Mouse (Mus musculus): ENCODE data around the gene Ptprs. TPM values are rescaled to one million over a fixed set of nuclear protein-coding genes. Genes with fewer than 3 reads are reported as not detected.

Ptprs gene
- 22.2 and 22.8 TPM in 2 replicates for polyA plus RNA-seq (2015; fragmentation: Nextera tagmentation; extraction: Ambion mirVana)

DNA sequence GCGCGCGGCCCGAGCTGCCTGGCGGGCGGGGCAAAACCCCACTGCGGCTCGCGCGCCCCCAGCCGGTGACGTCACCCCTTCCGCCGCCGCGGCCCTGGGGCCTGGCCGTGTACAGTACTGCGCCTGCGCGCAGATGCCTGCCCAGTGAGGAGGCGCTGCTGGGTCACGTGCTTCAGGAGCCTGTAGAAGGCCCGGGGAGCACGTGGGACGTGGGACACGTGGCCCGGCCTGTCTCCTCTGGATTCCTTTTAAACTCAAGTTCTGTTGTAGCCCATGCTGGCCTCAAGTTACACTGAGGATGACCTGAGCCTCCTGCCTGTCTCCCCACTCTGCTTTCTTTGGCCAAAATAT, at the start of gene Ptprs:
Ptprs (minus strand) TSS at position 82 of the 351 bp plus-strand sequence.
- H3K9me3 ChIP-seq (ENCODE audit: control insufficient read depth, low read length) = no peaks in the 10 kb centered on the region
- H3K27me3 ChIP-seq (ENCODE audit: control insufficient read depth, insufficient read depth, low read length) = peaks cover 3% of the 10 kb centered on the region; the same call in 1 of the 2 replicates
- peak; percentile 86 for DNase-seq (ENCODE audit: low spot score)
- WGBS = under 1% methylated on average over 20 of the region's 27 CpGs
- H3K4me1 ChIP-seq (replicated peaks; ENCODE audit: control insufficient read depth, insufficient read depth) = peaks cover 12% of the 10 kb centered on the region
- peak within 1 kb of the TSS; percentile 67 for H3K9ac ChIP-seq (ENCODE audit: low read length)
- ATAC-seq (ENCODE audit: low FRiP score, low TSS enrichment) = peak; percentile 88
- peak within 1 kb of the TSS; percentile 94 for H3K4me2 ChIP-seq (replicated peaks; ENCODE audit: low read depth)
- peak within 1 kb of the TSS; percentile 53 for H3K27ac ChIP-seq (replicated peaks)
- no peaks in the 10 kb centered on the region for H3K36me3 ChIP-seq (ENCODE audit: control insufficient read depth, insufficient read depth, low read length)
- peak within 1 kb of the TSS; percentile 64 for H3K4me3 ChIP-seq (ENCODE audit: low read depth, low read length)
- TF ChIP-seq EP300 (optimal IDR thresholded peaks at IDR 0.05) (peak; percentile 33), CTCF (IDR thresholded peaks at IDR 0.05; ENCODE audit: low read depth) (peak; percentile 7; the same call in 1 of the 2 replicates)

DNA sequence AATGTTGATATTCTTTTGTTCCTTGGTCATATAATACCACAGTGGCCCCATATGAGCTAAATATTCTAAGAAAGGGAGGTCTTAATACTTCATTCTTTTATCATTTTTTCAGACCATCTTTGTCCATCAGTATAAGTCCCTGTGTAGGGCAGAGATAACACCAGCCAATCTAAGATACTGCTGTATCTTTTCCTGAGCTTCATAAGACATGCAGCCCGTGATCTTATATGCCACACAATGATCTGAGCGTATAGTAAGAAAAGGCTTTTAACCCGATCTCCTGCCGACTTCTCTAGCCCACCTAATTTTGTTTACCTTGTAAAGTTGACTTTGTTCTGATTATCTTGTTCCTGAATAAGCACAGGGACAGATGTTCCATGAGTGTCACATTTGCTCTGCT, 48.7 kb upstream of the Ptprs start:
- Histone ChIP-seq H3K4me3 (ENCODE audit: low read depth, low read length) (no peak overlapping the region), H3K36me3 (ENCODE audit: control insufficient read depth, insufficient read depth, low read length) (no peaks in the 10 kb centered on the region), H3K9ac (ENCODE audit: low read length) (no peak overlapping the region), H3K27me3 (ENCODE audit: control insufficient read depth, insufficient read depth, low read length) (no peaks in the 10 kb centered on the region), H3K4me1 (replicated peaks; ENCODE audit: control insufficient read depth, insufficient read depth) (no peaks in the 10 kb centered on the region), H3K9me3 (ENCODE audit: control insufficient read depth, low read length) (no peaks in the 10 kb centered on the region), H3K4me2 (replicated peaks; ENCODE audit: low read depth) (no peak overlapping the region), H3K27ac (replicated peaks) (no peak overlapping the region)
- WGBS = 46% methylated on average over 4 of the region's 4 CpGs
- TF ChIP-seq EP300 (optimal IDR thresholded peaks at IDR 0.05) (no peak), CTCF (IDR thresholded peaks at IDR 0.05; ENCODE audit: low read depth) (no peak)
- DNase-seq (ENCODE audit: low spot score) (no peak), ATAC-seq (ENCODE audit: low FRiP score, low TSS enrichment) (no peak)

- Histone ChIP-seq H3K4me3 (ENCODE audit: low read depth, low read length) (no peak overlapping the region), H3K4me1 (replicated peaks; ENCODE audit: control insufficient read depth, insufficient read depth) (no peaks in the 10 kb centered on the region), H3K27ac (replicated peaks) (no peak overlapping the region), H3K36me3 (ENCODE audit: control insufficient read depth, insufficient read depth, low read length) (no peaks in the 10 kb centered on the region), H3K4me2 (replicated peaks; ENCODE audit: low read depth) (no peak overlapping the region), H3K9ac (ENCODE audit: low read length) (no peak overlapping the region), H3K27me3 (ENCODE audit: control insufficient read depth, insufficient read depth, low read length) (no peaks in the 10 kb centered on the region), H3K9me3 (ENCODE audit: control insufficient read depth, low read length) (no peaks in the 10 kb centered on the region)
- 68% methylated on average over 1 of the region's 1 CpGs for WGBS
- TF ChIP-seq EP300 (optimal IDR thresholded peaks at IDR 0.05) (no peak), CTCF (IDR thresholded peaks at IDR 0.05; ENCODE audit: low read depth) (no peak)
- no peak for ATAC-seq (ENCODE audit: low FRiP score, low TSS enrichment)
- DNase-seq (ENCODE audit: low spot score) = no peak
Observed at GRCm38 (mm10) chr17:56522744-56523143, 46.5 kb upstream of the Ptprs start.

DNA sequence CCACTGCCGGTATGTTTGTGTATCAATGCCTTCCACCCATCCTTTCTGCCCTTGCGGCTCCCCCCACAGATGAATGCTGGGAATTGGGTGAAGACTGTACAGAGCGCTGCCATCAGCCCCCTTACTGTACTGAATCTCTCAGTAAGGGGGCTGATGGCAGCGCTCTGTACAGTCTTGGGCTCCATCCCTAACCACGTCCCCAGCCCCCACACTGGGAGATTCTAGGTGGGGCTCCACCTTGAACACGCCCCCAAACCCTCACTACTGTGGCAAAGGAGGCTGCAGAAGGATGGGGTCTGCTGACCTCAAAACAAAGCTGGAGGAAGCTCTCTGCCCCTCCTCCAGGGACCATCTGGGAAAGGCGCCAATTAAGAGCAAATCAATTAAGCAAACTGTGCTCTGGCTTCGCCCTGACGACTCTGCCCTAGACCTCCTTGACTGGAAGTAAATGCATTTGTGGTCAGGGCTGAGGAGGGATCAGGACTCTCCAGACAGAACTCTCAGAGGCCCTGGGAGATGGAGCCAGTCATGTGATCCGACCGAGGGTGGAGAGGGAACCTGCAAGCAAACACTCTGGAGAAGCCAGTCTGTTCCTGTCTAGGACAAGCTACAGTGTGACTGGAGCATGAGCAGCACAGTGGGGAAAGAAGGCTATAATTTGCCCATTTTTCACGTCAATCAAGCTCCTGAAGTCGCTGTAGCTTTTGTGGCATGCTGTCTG, 39.6 kb upstream of the Ptprs start:
- H3K36me3 ChIP-seq (ENCODE audit: control insufficient read depth, insufficient read depth, low read length) = no peaks in the 10 kb centered on the region
- no peak for DNase-seq (ENCODE audit: low spot score)
- H3K4me1 ChIP-seq (replicated peaks; ENCODE audit: control insufficient read depth, insufficient read depth) = 0 out of 2 replicates have a peak, but pooled peaks cover 2% of the 10 kb centered on the region
- no peak overlapping the region for H3K4me2 ChIP-seq (replicated peaks; ENCODE audit: low read depth)
- peaks cover 15% of the 10 kb centered on the region; the same call in 1 of the 2 replicates for H3K27me3 ChIP-seq (ENCODE audit: control insufficient read depth, insufficient read depth, low read length)
- 9% methylated on average over 13 of the region's 13 CpGs for WGBS
- H3K9ac ChIP-seq (ENCODE audit: low read length) = no peak overlapping the region
- no peak overlapping the region for H3K27ac ChIP-seq (replicated peaks)
- H3K4me3 ChIP-seq (ENCODE audit: low read depth, low read length) = no peak overlapping the region
- peak; percentile 48; the same call in 1 of the 2 replicates for ATAC-seq (ENCODE audit: low FRiP score, low TSS enrichment)
- H3K9me3 ChIP-seq (ENCODE audit: control insufficient read depth, low read length) = no peaks in the 10 kb centered on the region
- no peak for TF ChIP-seq EP300 (optimal IDR thresholded peaks at IDR 0.05)
- no peak for TF ChIP-seq CTCF (IDR thresholded peaks at IDR 0.05; ENCODE audit: low read depth)

DNA sequence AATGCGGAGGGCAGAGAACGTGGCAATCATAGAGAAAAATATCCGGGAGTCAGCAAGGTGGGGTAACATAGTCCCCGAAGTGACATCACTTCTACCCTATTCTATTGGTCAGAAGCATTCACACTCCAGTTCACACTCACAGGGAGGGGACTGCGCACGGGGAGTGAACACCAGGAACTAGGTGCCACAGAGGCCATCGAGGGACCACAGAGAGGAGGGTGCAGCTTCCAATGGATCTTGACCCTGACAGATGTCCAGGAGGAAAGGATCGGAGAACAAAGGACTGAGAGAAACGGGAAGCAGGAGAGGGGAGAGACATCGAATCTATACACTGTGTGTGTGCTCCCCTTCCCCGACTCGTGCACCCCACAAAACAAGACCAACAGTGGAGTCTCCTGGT, 38.6 kb upstream of the Ptprs start:
- Histone ChIP-seq H3K9ac (ENCODE audit: low read length) (no peak overlapping the region), H3K4me3 (ENCODE audit: low read depth, low read length) (no peak overlapping the region), H3K36me3 (ENCODE audit: control insufficient read depth, insufficient read depth, low read length) (no peaks in the 10 kb centered on the region), H3K27ac (replicated peaks) (no peak overlapping the region), H3K4me2 (replicated peaks; ENCODE audit: low read depth) (no peak overlapping the region), H3K27me3 (ENCODE audit: control insufficient read depth, insufficient read depth, low read length) (peaks cover 23% of the 10 kb centered on the region; the same call in 1 of the 2 replicates), H3K4me1 (replicated peaks; ENCODE audit: control insufficient read depth, insufficient read depth) (0 out of 2 replicates have a peak, but pooled peaks cover 2% of the 10 kb centered on the region), H3K9me3 (ENCODE audit: control insufficient read depth, low read length) (no peaks in the 10 kb centered on the region)
- TF ChIP-seq EP300 (optimal IDR thresholded peaks at IDR 0.05) (no peak), CTCF (IDR thresholded peaks at IDR 0.05; ENCODE audit: low read depth) (no peak)
- WGBS = 46% methylated on average over 12 of the region's 12 CpGs
- DNase-seq (ENCODE audit: low spot score) (no peak), ATAC-seq (ENCODE audit: low FRiP score, low TSS enrichment) (no peak)

DNA sequence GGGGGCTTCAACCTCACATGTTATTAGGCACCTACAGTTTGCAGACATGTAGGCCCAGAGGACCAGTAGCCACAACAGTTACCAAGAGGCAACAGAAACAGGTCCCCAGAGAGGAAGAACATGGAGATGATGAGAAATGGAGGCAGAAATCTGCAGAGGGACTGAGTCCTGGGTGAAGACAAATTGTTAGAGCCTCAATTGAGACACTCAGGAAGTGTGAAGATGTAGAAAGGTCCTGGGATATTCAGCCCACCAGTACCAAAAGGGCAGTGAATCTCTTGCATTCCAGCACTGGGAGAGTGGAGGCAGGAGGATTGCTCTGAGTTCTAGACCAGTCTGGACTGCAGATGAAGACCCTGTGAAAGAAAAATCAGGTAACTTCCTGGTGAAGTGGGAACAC, 38.0 kb upstream of the Ptprs start:
- no peaks in the 10 kb centered on the region for H3K9me3 ChIP-seq (ENCODE audit: control insufficient read depth, low read length)

More for the DNA sequence above, 38.0 kb upstream of the Ptprs start:
- DNase-seq (ENCODE audit: low spot score) (no peak), ATAC-seq (ENCODE audit: low FRiP score, low TSS enrichment) (no peak)
- 0 out of 2 replicates have a peak, but pooled peaks cover 2% of the 10 kb centered on the region for H3K4me1 ChIP-seq (replicated peaks; ENCODE audit: control insufficient read depth, insufficient read depth)
- H3K9ac ChIP-seq (ENCODE audit: low read length) = no peak overlapping the region
- no peak for TF ChIP-seq CTCF (IDR thresholded peaks at IDR 0.05; ENCODE audit: low read depth)
- no peak for TF ChIP-seq EP300 (optimal IDR thresholded peaks at IDR 0.05)
- no peaks in the 10 kb centered on the region for H3K36me3 ChIP-seq (ENCODE audit: control insufficient read depth, insufficient read depth, low read length)
- peaks cover 23% of the 10 kb centered on the region; the same call in 1 of the 2 replicates for H3K27me3 ChIP-seq (ENCODE audit: control insufficient read depth, insufficient read depth, low read length)
- no peak overlapping the region for H3K27ac ChIP-seq (replicated peaks)
- H3K4me3 ChIP-seq (ENCODE audit: low read depth, low read length) = no peak overlapping the region
- H3K4me2 ChIP-seq (replicated peaks; ENCODE audit: low read depth) = no peak overlapping the region
